Mouse (Mus musculus) CH12.LX (cell line): Measurements from ENCODE around the gene Gsto1. TPM values are rescaled to one million over a fixed set of nuclear protein-coding genes. Genes with fewer than 3 reads are reported as not detected.
"Not testable (repeated sequence)": the region's sequence is repeated elsewhere in the genome, so short reads cannot be mapped to it uniquely, and the experiment has no call there.

Experiments used
- DNase-seq: peaks from one replicate; pipeline ENCODE4 v3.0.0-alpha.2; 2013; ENCODE audit errors: extremely low read depth
- H3K27ac ChIP-seq: 2 replicates; pipeline ENCODE4 v1.5.1; 2012; ENCODE audit warnings: low read depth, mild to moderate bottlenecking, control low read depth, moderate library complexity; ENCODE audit not compliant: insufficient read depth
- H3K27me3 ChIP-seq: replicated peaks from 2 replicates; pipeline ENCODE3; 2012; ENCODE audit warnings: inconsistent platforms
- H3K36me3 ChIP-seq, 2 experiments: replicated peaks in 1 of 2; 2 replicates each; pipeline versions ENCODE3 to v1.6.1; 2012; ENCODE audit warnings: inconsistent platforms in 1 of 2, low read length in 1 of 2, mild to moderate bottlenecking in 1 of 2, mixed read lengths in 1 of 2, moderate library complexity in 1 of 2; ENCODE audit not compliant: control insufficient read depth in 1 of 2, insufficient read depth in 1 of 2
- H3K4me1 ChIP-seq, 2 experiments: 2 replicates each; pipeline ENCODE4 v1.6.1; 2012; ENCODE audit warnings: inconsistent platforms in 1 of 2, moderate library complexity in 1 of 2; ENCODE audit not compliant: insufficient read depth in 2 of 2, control insufficient read depth in 1 of 2
- H3K4me2 ChIP-seq: 2 replicates; pipeline ENCODE4 v1.6.1; 2012; ENCODE audit warnings: low read depth, mild to moderate bottlenecking, control low read depth; ENCODE audit not compliant: poor library complexity, insufficient read depth, severe bottlenecking
- H3K4me3 ChIP-seq, 3 experiments: fragments of 150-350 bp in 1 of 3; sonication (generic) in 1 of 3; replicated peaks in 1 of 3; 2 replicates each; pipeline versions ENCODE3 to v1.5.1; 2011 to 2012; ENCODE audit warnings: low read depth in 2 of 3, low read length in 2 of 3, mild to moderate bottlenecking in 2 of 3, moderate library complexity in 2 of 3, control low read depth in 1 of 3, improper control_type of control experiment in 1 of 3, inconsistent platforms in 1 of 3, mixed read lengths in 1 of 3; ENCODE audit not compliant: poor library complexity in 1 of 3
- H3K79me2 ChIP-seq: replicated peaks from 2 replicates; pipeline ENCODE4 v1.6.1; 2012; ENCODE audit warnings: mild to moderate bottlenecking, moderate library complexity; ENCODE audit not compliant: control insufficient read depth, poor library complexity, insufficient read depth, severe bottlenecking; ENCODE audit errors: extremely low read depth
- H3K9ac ChIP-seq: 2 replicates; pipeline ENCODE4 v1.6.1; 2012; ENCODE audit warnings: low read depth, mild to moderate bottlenecking, control low read depth, moderate library complexity; ENCODE audit not compliant: insufficient read depth
- H3K9me3 ChIP-seq: replicated peaks from 2 replicates; pipeline ENCODE3; 2012; ENCODE audit warnings: low read length, inconsistent platforms, mixed read lengths
- E2F4 ChIP-seq: IDR thresholded peaks from 2 replicates; pipeline ENCODE4 v1.6.1; 2011; ENCODE audit warnings: low read depth, low read length, improper control_type of control experiment; ENCODE audit not compliant: insufficient replicate concordance
- HCFC1 ChIP-seq: IDR thresholded peaks from 2 replicates; pipeline ENCODE4 v1.6.1; 2012; ENCODE audit warnings: low read depth, mild to moderate bottlenecking, inconsistent platforms, low read length, improper control_type of control experiment
- KAT2A ChIP-seq: IDR thresholded peaks from 2 replicates; pipeline ENCODE4 v1.6.1; 2012; ENCODE audit warnings: low read length, improper control_type of control experiment, inconsistent platforms; ENCODE audit not compliant: insufficient replicate concordance
- MAX ChIP-seq: IDR thresholded peaks from 2 replicates; pipeline ENCODE4 v1.6.1; 2011; ENCODE audit warnings: low read length, improper control_type of control experiment
- MAZ ChIP-seq: IDR thresholded peaks from 2 replicates; pipeline ENCODE4 v1.6.1; 2012; ENCODE audit warnings: low read depth, mild to moderate bottlenecking, inconsistent platforms, low read length, improper control_type of control experiment, moderate library complexity
- MXI1 ChIP-seq: IDR thresholded peaks from 2 replicates; pipeline ENCODE4 v1.6.1; 2011; ENCODE audit warnings: mild to moderate bottlenecking, low read depth, low read length, improper control_type of control experiment
- RCOR1 ChIP-seq: conservative IDR thresholded peaks from 2 replicates; pipeline ENCODE4 v1.6.1; 2012; ENCODE audit warnings: low read depth, mild to moderate bottlenecking, inconsistent platforms, low read length, improper control_type of control experiment
- SIN3A ChIP-seq: IDR thresholded peaks from 2 replicates; pipeline ENCODE4 v1.6.1; 2012; ENCODE audit warnings: low read length, improper control_type of control experiment, inconsistent platforms
- SMC3 ChIP-seq: IDR thresholded peaks from 2 replicates; pipeline ENCODE4 v1.6.1; 2011; ENCODE audit warnings: low read depth, low read length, improper control_type of control experiment
- UBTF ChIP-seq: IDR thresholded peaks from 2 replicates; pipeline ENCODE4 v1.6.1; 2012; ENCODE audit warnings: low read depth, mild to moderate bottlenecking, inconsistent platforms, low read length, improper control_type of control experiment, moderate library complexity
- USF1 ChIP-seq: IDR thresholded peaks from 2 replicates; pipeline ENCODE4 v1.6.1; 2014; ENCODE audit warnings: low read depth, mild to moderate bottlenecking, inconsistent platforms, low read length, improper control_type of control experiment
- ZC3H11A ChIP-seq: IDR thresholded peaks from 2 replicates; pipeline ENCODE4 v1.6.1; 2012; ENCODE audit warnings: low read depth, mild to moderate bottlenecking, inconsistent platforms, low read length, improper control_type of control experiment
- ZKSCAN1 ChIP-seq: IDR thresholded peaks from 2 replicates; pipeline ENCODE4 v1.6.1; 2012; ENCODE audit warnings: low read depth, inconsistent platforms, low read length, improper control_type of control experiment, borderline replicate concordance
- ZMIZ1 ChIP-seq: IDR thresholded peaks from 2 replicates; pipeline ENCODE4 v1.6.1; 2012; ENCODE audit warnings: low read depth, mild to moderate bottlenecking, inconsistent platforms, low read length, improper control_type of control experiment
- ZNF384 ChIP-seq: IDR thresholded peaks from 2 replicates; pipeline ENCODE4 v1.6.1; 2012; ENCODE audit warnings: low read depth, low read length, improper control_type of control experiment, inconsistent platforms
- dilution Hi-C: fragments of 300-500 bp; cut with MboI; formaldehyde crosslinking; loops from 2 replicates; pipeline ENCODE4 v1.14.3; 2020; ENCODE audit warnings: low sequenced_read_pairs; ENCODE audit not compliant: extremely low pct_unique_long_range_greater_than_20kb, extremely low pct_ligation_motif_present
- in situ Hi-C: fragments of 300-500 bp; cut with MboI; formaldehyde crosslinking; loops from 3 replicates; pipeline ENCODE4 v1.14.3; 2019; ENCODE audit warnings: low sequenced_read_pairs, low pct_ligation_motif_present, low pct_unique_long_range_greater_than_20kb, mixed read lengths
- polyA plus RNA-seq: library from polyadenylated mRNA; unstranded; fragments of >175 nt; gene quantifications from 2 replicates; pipeline ENCODE4 v1.2.1, GENCODE M21; 2012; ENCODE audit warnings: low read depth; ENCODE audit not compliant: insufficient read length
- total RNA-seq, 2 experiments: library from RNA; depleted of rRNA; stranded (reverse); fragments of 300-350 nt in 1 of 2; fragments of >200 nt in 1 of 2; gene quantifications; 2 replicates each; pipeline ENCODE4 v1.2.3; 2012 to 2014

Gene Gsto1
- total and polyA plus RNA-seq, 3 experiments: 86.5 to 113 (median 111) TPM

DNA sequence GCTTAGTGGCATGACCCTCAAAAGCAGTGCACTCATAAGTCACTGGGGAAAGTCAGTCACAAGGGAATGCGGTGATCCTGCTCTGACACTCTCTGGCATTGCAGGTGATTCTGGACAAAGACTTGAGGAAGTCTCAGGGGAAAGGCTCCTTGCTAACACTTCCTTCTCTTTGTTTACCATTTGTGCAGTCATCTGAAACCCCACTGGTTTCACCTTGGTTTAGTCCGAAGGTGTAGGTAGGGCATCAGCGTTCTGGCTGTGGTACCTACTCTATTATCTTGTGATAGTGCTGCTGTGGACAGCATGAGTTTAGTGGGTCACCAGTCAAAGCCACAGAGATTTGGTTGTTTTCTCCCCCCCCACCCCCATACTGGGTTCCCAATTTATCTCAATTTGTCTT is 5.0 kb upstream of the Gsto1 start:
- H3K4me2 ChIP-seq: no peak overlapping the region
- in situ Hi-C loops (loop anchor here (25.0 kb wide), 1 partner anchor 487 kb away; no protein-coding TSS in a partner anchor), dilution Hi-C loops (no loop called here)
- peaks cover 2% of the 10 kb centered on the region for H3K27me3 ChIP-seq
- H3K4me1 ChIP-seq: peaks cover 0 to 12% of the 10 kb centered on the region in 2 experiments; a peak in 2 of 4 replicates
- no peak overlapping the region for H3K4me3 ChIP-seq
- H3K27ac ChIP-seq: no peak overlapping the region
- DNase-seq: no peak
- no peaks in the 10 kb centered on the region for H3K79me2 ChIP-seq
- H3K36me3 ChIP-seq: no peaks in the 10 kb centered on the region
- H3K9me3 ChIP-seq: no peaks in the 10 kb centered on the region
- H3K9ac ChIP-seq: no peak overlapping the region
- TF ChIP-seq ZC3H11A (no peak), USF1 (no peak), KAT2A (no peak), E2F4 (no peak), SMC3 (no peak), UBTF (no peak), MAZ (no peak), MAX (no peak), HCFC1 (no peak), MXI1 (no peak), RCOR1 (no peak), ZMIZ1 (no peak), SIN3A (no peak), ZKSCAN1 (no peak), ZNF384 (no peak)

DNA sequence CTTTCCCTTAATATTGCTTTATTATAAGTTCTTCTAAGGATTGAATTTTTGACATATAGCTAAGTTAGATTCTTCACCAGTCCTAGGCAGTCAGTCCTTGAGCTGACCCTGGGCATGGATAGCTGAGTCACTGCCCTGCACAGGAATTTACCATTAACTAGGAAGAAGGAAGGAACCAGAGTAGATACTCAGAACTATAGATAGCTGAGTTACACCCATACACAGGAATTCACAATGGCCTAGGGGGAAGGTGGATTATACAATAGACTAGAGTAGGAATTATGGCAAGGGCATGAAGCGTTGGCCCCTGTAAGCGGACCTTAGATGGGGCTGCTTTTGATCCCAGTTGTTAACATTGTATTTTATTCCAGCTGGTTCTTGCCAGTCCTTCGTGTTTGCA is 2.6 kb upstream of the Gsto1 start:
- in situ Hi-C loops: loop anchor here (25.0 kb wide), 1 partner anchor 490 kb away; no protein-coding TSS in a partner anchor
- H3K9ac ChIP-seq, H3K27ac ChIP-seq, H3K36me3 ChIP-seq, H3K4me3 ChIP-seq, H3K4me2 ChIP-seq, H3K9me3 ChIP-seq, DNase-seq, H3K27me3 ChIP-seq, H3K79me2 ChIP-seq, dilution Hi-C loops: not testable (repeated sequence)
- peaks cover 3 to 19% of the 10 kb centered on the region in 2 experiments for H3K4me1 ChIP-seq
